Mouse (Mus musculus) thymus, adult 2 months (tissue): ENCODE measurements around the gene Rab3il1.

ENCODE experiments used
- CTCF ChIP-seq: fragments of 200-500 bp; IDR thresholded peaks from 2 replicates; pipeline ENCODE4 v1.5.1; 2012; ENCODE audit warnings: mild to moderate bottlenecking, control low read depth, low read length, moderate library complexity, borderline replicate concordance; ENCODE audit not compliant: control insufficient read depth, poor library complexity, insufficient read depth; ENCODE audit errors: extremely low read depth
- POLR2A ChIP-seq: fragments of 200-500 bp; IDR thresholded peaks from 2 replicates; pipeline ENCODE4 v1.6.1; 2012; ENCODE audit warnings: mild to moderate bottlenecking, low read length, control low read depth, moderate library complexity; ENCODE audit not compliant: control insufficient read depth, poor library complexity, insufficient read depth; ENCODE audit errors: extremely low read depth

- no peak for TF ChIP-seq CTCF
- TF ChIP-seq POLR2A = no peak
These were observed 12.4 kb downstream of the Rab3il1 start for GRCm38 (mm10) chr19:10013913-10014312.
